Mouse (Mus musculus) testis, adult 2 months (tissue): Measurements from ENCODE around the gene Scimp. TPM values are rescaled to one million over a fixed set of nuclear protein-coding genes. Genes with fewer than 3 reads are reported as not detected.

Experiments
- H3K27ac ChIP-seq: fragments of 200-500 bp; 2 replicates; pipeline ENCODE4 v1.5.1; 2012; ENCODE audit warnings: low read depth, low read length; ENCODE audit not compliant: control insufficient read depth, insufficient read depth
- H3K27me3 ChIP-seq: fragments of 200-500 bp; 2 replicates; pipeline ENCODE4 v1.6.1; 2012; ENCODE audit warnings: mild to moderate bottlenecking, low read length, moderate library complexity; ENCODE audit not compliant: control insufficient read depth, insufficient read depth
- H3K36me3 ChIP-seq: fragments of 200-500 bp; 2 replicates; pipeline ENCODE4 v1.6.1; 2012; ENCODE audit warnings: mild to moderate bottlenecking, low read length; ENCODE audit not compliant: control insufficient read depth, insufficient read depth
- H3K4me1 ChIP-seq: fragments of 200-500 bp; 2 replicates; pipeline ENCODE4 v1.6.1; 2012; ENCODE audit warnings: low read length; ENCODE audit not compliant: control insufficient read depth, insufficient read depth
- H3K4me3 ChIP-seq: fragments of 200-500 bp; 2 replicates; pipeline ENCODE4 v1.5.1; 2012; ENCODE audit warnings: low read depth, mild to moderate bottlenecking, low read length, moderate library complexity, mixed read lengths; ENCODE audit not compliant: control insufficient read depth
- CTCF ChIP-seq: fragments of 200-500 bp; IDR thresholded peaks from 2 replicates; pipeline ENCODE4 v1.5.1; 2012; ENCODE audit warnings: low read depth, mild to moderate bottlenecking, inconsistent platforms, low read length, moderate library complexity; ENCODE audit not compliant: control insufficient read depth, insufficient read depth, insufficient replicate concordance
- POLR2A ChIP-seq: fragments of 200-500 bp; IDR thresholded peaks from 2 replicates; pipeline ENCODE4 v1.6.1; 2012; ENCODE audit warnings: low read depth, mild to moderate bottlenecking, inconsistent platforms, low read length, moderate library complexity; ENCODE audit not compliant: control insufficient read depth
- polyA plus RNA-seq: library from polyadenylated mRNA; depleted of rRNA; stranded (reverse); fragments of >200 nt; gene quantifications from 2 replicates; pipeline ENCODE4 v1.2.3, GENCODE M21; 2012

Scimp gene
- polyA plus RNA-seq, 1 experiment: 0.16 TPM

DNA sequence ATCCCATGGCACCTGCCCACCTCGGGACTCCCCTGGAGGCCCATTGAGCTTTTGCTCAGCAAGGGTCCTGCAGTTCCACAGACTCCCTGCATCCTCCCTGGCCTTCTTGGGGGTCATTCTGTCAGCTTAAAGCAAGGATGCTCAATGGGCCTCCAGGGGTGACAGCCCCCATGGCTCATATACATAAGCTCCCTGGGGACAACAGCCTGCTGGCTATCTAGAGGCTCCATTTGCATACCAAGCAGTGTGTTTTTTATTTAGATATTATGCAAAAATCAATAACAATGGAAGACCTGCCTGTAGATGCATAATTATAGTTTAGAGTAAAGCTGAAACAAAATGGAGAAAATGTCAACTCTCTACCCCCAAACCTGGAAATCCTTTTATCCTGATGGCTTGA lies 3.4 kb downstream of the Scimp start:
- H3K4me3 ChIP-seq: no peak overlapping the region
- no peaks in the 10 kb centered on the region for H3K36me3 ChIP-seq
- no peak for TF ChIP-seq POLR2A
- no peak for TF ChIP-seq CTCF
- no peaks in the 10 kb centered on the region for H3K27me3 ChIP-seq
- H3K27ac ChIP-seq: no peak overlapping the region
- H3K4me1 ChIP-seq: peaks cover 8% of the 10 kb centered on the region

DNA sequence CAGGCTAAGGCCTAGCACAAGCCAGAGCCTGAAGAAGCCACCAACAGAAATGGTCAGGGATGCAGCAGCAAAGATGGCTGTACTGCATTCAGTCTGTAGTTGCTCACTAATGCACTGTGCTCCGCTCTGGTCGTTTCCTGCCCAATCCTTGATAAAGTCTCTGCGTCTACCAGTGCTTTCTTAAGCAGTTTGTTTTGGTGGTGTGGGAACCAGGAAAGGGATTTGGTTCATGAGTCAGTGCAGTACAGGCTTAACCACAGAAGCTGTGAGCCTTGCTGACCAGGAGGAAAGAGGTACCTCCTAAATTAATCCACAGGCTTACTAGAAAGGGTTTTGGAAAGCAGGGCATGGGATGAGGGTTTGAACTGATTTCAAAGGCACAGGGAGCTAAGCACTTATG lies 4.3 kb downstream of the Scimp start:
- Histone ChIP-seq H3K36me3 (no peaks in the 10 kb centered on the region), H3K27ac (no peak overlapping the region)
- TF ChIP-seq CTCF (no peak), POLR2A (no peak)

GRCm38 (mm10) chr11:70807630-70808029 lies 4.8 kb downstream of the Scimp start:
- Histone ChIP-seq H3K27me3 (no peaks in the 10 kb centered on the region), H3K27ac (no peak overlapping the region), H3K4me3 (no peak overlapping the region), H3K36me3 (no peaks in the 10 kb centered on the region), H3K4me1 (peaks cover 8% of the 10 kb centered on the region)
- TF ChIP-seq CTCF: no peak

More for the DNA sequence above, 4.3 kb downstream of the Scimp start:
- Histone ChIP-seq H3K4me3 (no peak overlapping the region), H3K27me3 (no peaks in the 10 kb centered on the region), H3K4me1 (peaks cover 8% of the 10 kb centered on the region)

DNA sequence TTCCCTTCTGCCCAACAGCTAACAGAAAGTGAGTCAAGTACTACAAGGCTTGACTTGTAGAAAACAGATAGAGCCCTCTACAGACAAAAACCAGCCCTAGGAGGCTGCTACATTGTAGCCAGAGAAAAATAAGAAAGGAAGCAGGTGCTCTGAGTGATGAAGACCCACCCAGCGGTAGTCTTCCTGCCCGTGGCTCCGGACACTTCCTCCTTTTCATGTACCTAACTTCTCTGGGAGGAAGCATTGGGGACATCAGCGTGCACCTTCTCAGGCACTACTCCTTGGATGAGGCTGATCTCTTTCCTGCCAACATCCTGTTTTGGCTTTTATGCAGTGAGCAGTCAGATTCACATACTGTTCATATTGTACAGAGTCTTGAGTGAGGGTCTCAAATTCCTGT lies 5.7 kb downstream of the Scimp start:
- Histone ChIP-seq H3K27ac (no peak overlapping the region), H3K27me3 (no peaks in the 10 kb centered on the region), H3K36me3 (no peaks in the 10 kb centered on the region), H3K4me3 (no peak overlapping the region), H3K4me1 (peaks cover 8% of the 10 kb centered on the region)
- TF ChIP-seq POLR2A: no peak
- TF ChIP-seq CTCF: no peak

DNA sequence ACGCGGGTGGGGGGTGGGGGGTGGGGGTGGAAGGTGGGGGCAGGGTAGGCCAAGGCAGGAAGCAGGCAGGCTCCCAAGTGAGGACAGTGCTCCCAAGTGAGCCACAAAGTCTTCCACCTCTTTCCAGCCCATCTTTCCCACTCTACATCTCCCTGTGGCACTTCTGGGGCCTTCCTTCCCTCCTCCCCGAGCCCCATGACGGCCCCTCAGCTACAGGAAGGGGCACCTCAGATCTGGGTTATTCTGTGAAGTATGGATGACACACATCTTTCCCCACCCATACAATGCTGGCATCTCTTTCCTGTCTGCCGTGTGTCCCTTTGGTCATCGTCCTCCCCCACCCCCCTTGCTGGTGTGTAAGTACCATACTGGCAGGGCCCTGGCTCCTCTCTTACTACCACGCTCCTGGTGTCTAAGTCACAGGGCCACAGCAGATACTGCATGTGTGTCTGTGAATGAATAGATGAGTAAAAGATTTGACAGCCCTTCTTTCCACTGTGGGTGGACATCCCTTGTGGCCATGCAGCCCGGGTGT lies 6.7 kb downstream of the Scimp start:
- TF ChIP-seq POLR2A (no peak), CTCF (no peak)
- peaks cover 8% of the 10 kb centered on the region for H3K4me1 ChIP-seq
- no peak overlapping the region for H3K27ac ChIP-seq
- no peaks in the 10 kb centered on the region for H3K27me3 ChIP-seq
- no peaks in the 10 kb centered on the region for H3K36me3 ChIP-seq
- no peak overlapping the region for H3K4me3 ChIP-seq

GRCm38 (mm10) chr11:70804395-70804794 lies 8.0 kb downstream of the Scimp start:
- H3K27ac ChIP-seq: peak overlapping the region; percentile 66; the same call in 1 of the 2 replicates
- TF ChIP-seq CTCF (no peak), POLR2A (no peak)
- H3K4me3 ChIP-seq: no peak overlapping the region
- no peaks in the 10 kb centered on the region for H3K27me3 ChIP-seq
- no peaks in the 10 kb centered on the region for H3K36me3 ChIP-seq
- H3K4me1 ChIP-seq: peaks cover 8% of the 10 kb centered on the region

DNA sequence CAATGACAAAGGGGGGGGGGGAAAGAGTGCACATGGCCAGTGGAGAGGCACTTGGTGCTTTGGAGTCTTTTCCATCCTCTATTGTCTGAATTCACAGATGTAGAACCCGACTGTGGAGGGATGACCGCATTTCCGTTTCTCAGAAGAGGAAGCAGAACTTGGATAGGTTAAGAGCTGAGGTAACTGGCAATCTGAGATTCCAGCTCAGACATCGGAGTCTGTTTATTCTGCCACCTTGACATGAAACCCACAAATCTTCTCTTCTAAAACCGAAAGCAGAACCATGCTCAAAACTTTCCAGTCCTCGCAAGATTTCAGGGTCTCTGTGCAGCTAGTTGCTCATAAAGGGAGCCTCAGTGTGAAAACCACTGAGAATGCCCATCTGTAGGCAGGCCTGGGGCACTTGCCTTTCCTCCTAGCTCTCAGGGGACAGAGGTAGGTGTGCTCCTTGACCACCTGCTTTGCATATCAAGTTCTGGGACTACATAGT lies 8.6 kb downstream of the Scimp start:
- Histone ChIP-seq H3K27me3 (no peaks in the 10 kb centered on the region), H3K4me3 (peak overlapping the region; percentile 28; the same call in 1 of the 2 replicates), H3K4me1 (peaks cover 8% of the 10 kb centered on the region), H3K36me3 (no peaks in the 10 kb centered on the region), H3K27ac (no peak overlapping the region)
- no peak for TF ChIP-seq CTCF
- TF ChIP-seq POLR2A: no peak
